Mouse (Mus musculus) G1E (cell line): ENCODE measurements around the gene Tmem171. TPM values are rescaled to one million over a fixed set of nuclear protein-coding genes. Genes with fewer than 3 reads are reported as not detected.

Source experiments
- ATAC-seq: 2 replicates; pipeline ENCODE4 v1.8.0; 2016; ENCODE audit warnings: mild to moderate bottlenecking; ENCODE audit not compliant: insufficient number of reproducible peaks, poor library complexity, low FRiP score, severe bottlenecking; ENCODE audit errors: extremely low read depth
- DNase-seq: peaks from one replicate; pipeline ENCODE4 v3.0.0; 2012; ENCODE audit warnings: low spot score
- H3K27me3 ChIP-seq: 2 replicates; pipeline ENCODE4 v1.6.1; 2012; ENCODE audit warnings: mild to moderate bottlenecking, low read length, inconsistent platforms; ENCODE audit not compliant: insufficient read depth
- H3K36me3 ChIP-seq: replicated peaks from 2 replicates; pipeline ENCODE3; 2012; ENCODE audit warnings: mild to moderate bottlenecking, inconsistent platforms
- H3K4me1 ChIP-seq: 2 replicates; pipeline ENCODE4 v1.6.1; 2012; ENCODE audit warnings: low read depth, low read length, inconsistent platforms, mixed read lengths; ENCODE audit not compliant: insufficient read depth
- H3K4me3 ChIP-seq: 2 replicates; pipeline ENCODE4 v1.5.1; 2012; ENCODE audit warnings: low read depth, mild to moderate bottlenecking, inconsistent platforms, low read length, moderate library complexity, mixed read lengths
- H3K9me3 ChIP-seq: replicated peaks from 2 replicates; pipeline ENCODE4 v1.6.1; 2012; ENCODE audit warnings: inconsistent platforms
- CTCF ChIP-seq: IDR thresholded peaks from 2 replicates; pipeline ENCODE4 v1.5.1; 2012; ENCODE audit warnings: low read depth, low read length, inconsistent platforms, mixed read lengths
- GATA1 ChIP-seq: IDR thresholded peaks from 2 replicates; pipeline ENCODE4 v1.6.1; 2012; ENCODE audit warnings: borderline replicate concordance, low read length, inconsistent platforms, mixed read lengths
- GATA2 ChIP-seq: IDR thresholded peaks from 2 replicates; pipeline ENCODE4 v1.6.1; 2012; ENCODE audit warnings: low read depth, low read length, inconsistent platforms, borderline replicate concordance
- POLR2AphosphoS5 ChIP-seq: IDR thresholded peaks from 2 replicates; pipeline ENCODE4 v1.6.1; 2012; ENCODE audit warnings: low read depth, low read length, inconsistent platforms; ENCODE audit not compliant: insufficient replicate concordance
- TAL1 ChIP-seq: conservative IDR thresholded peaks from 2 replicates; pipeline ENCODE4 v1.6.1; 2012; ENCODE audit warnings: low read depth, low read length, inconsistent platforms, mixed read lengths
- polyA plus RNA-seq: library from polyadenylated mRNA; stranded (reverse); fragments of >175 nt; gene quantifications from 2 replicates; pipeline ENCODE4 v1.2.3, GENCODE M21; 2012
- total RNA-seq, 2 experiments: library from RNA; stranded (forward) in 1 of 2; stranded (reverse) in 1 of 2; fragments of 200-1000 nt in 1 of 2; fragments of >200 nt in 1 of 2; fragmentation: Nextera tagmentation in 1 of 2; gene quantifications; 2 replicates each; pipeline ENCODE4 v1.2.3; 2014 to 2017

Gene Tmem171
- total and polyA plus RNA-seq, 3 experiments = 0.11 TPM; not detected in 2

DNA sequence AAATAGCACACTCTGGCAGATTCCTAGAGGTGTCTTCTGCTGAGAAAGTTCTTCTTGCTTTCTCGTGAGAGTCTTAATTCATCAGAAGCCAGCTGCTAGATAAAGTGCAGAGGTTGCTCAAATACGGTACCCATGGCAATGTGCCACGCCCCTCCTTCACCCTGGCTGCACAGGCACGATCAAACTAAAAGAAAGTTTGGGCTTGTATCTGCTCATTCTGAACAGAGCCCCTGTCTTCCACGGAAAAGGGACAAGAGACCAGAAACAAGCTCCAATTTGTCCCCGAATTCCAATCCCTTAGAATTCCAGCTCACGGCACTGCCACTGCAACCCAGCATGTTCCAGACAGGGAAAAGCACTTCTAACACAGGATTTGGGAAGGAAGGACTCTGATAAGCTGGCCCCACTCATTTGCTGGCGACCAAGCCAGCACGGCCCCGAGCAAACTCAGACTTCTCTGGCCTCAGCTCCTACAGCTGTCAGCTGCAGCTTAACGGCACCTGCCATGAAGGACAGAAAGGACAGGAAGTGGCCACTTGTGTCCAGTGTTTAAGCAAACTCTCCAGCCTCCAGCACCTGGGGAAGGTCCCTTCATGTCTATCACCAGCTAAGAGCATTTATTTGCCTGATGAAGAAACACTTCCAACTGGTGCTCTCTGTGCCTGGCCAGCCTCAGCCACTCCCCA lies 4.9 kb downstream of the Tmem171 start:
- Histone ChIP-seq H3K36me3 (no peaks in the 10 kb centered on the region), H3K9me3 (no peaks in the 10 kb centered on the region), H3K27me3 (peaks cover 7% of the 10 kb centered on the region; the same call in 1 of the 2 replicates), H3K4me3 (no peak overlapping the region), H3K4me1 (peaks cover 4% of the 10 kb centered on the region)
- DNase-seq (no peak), ATAC-seq (no peak)
- TF ChIP-seq GATA1 = no peak
- TF ChIP-seq GATA2 = no peak
- TF ChIP-seq POLR2AphosphoS5 = no peak
- TF ChIP-seq TAL1 = no peak
- TF ChIP-seq CTCF = no peak

- Histone ChIP-seq H3K36me3 (no peaks in the 10 kb centered on the region), H3K9me3 (no peaks in the 10 kb centered on the region), H3K4me1 (no peaks in the 10 kb centered on the region), H3K4me3 (no peak overlapping the region), H3K27me3 (peaks cover 12% of the 10 kb centered on the region; the same call in 1 of the 2 replicates)
- no peak for ATAC-seq
- TF ChIP-seq GATA1 (no peak), POLR2AphosphoS5 (no peak)
- DNase-seq = no peak
Measured at GRCm38 (mm10) chr13:98687931-98688330, 6.7 kb downstream of the Tmem171 start.

GRCm38 (mm10) chr13:98684144-98684900 lies 10.3 kb downstream of the Tmem171 start:
- ATAC-seq = no peak
- TF ChIP-seq POLR2AphosphoS5 (no peak), GATA1 (no peak), TAL1 (no peak), GATA2 (no peak), CTCF (no peak)
- no peak overlapping the region for H3K4me3 ChIP-seq

GRCm38 (mm10) chr13:98683412-98683811 lies 11.2 kb downstream of the Tmem171 start:
- TF ChIP-seq GATA1 (no peak), POLR2AphosphoS5 (no peak), CTCF (no peak), GATA2 (no peak), TAL1 (no peak)
- no peaks in the 10 kb centered on the region for H3K4me1 ChIP-seq
- DNase-seq = no peak
- H3K36me3 ChIP-seq = no peaks in the 10 kb centered on the region
- no peaks in the 10 kb centered on the region for H3K9me3 ChIP-seq
- H3K4me3 ChIP-seq = no peak overlapping the region
- ATAC-seq = no peak
- peaks cover 25% of the 10 kb centered on the region for H3K27me3 ChIP-seq

More at GRCm38 (mm10) chr13:98684144-98684900, 10.3 kb downstream of the Tmem171 start:
- peaks cover 23% of the 10 kb centered on the region for H3K27me3 ChIP-seq
- DNase-seq = no peak
- no peaks in the 10 kb centered on the region for H3K36me3 ChIP-seq
- H3K9me3 ChIP-seq = no peaks in the 10 kb centered on the region
- no peaks in the 10 kb centered on the region for H3K4me1 ChIP-seq

DNA sequence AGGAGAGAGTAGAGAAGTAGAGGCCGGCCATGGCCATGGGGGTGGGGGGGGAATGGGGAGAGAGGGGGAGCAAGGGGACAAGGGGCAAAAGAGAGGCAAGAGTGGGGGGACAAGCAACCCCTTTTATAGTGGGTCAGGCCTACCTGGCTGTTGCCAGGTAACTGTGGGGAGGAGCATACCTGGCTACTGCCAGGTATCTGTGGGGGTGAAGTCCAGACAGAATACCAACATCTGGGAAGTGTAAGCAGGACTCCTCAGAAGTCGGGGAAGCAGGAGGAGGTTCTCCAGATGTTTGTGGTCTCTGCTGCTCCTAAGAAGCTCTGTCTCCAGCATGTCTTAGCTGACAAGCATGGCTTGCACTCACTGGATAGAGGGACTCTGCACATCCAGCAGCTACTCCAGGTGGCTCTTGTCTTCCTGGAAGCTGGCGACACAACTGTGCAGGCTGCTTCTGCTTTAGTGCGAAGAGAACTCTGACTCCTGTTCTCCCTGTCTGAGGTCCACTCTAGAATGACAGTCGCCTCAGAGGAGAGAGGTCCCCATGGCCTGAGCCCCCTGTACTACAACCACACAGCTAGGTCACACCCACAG lies 14.1 kb downstream of the Tmem171 start:
- DNase-seq (no peak), ATAC-seq (no peak)
- H3K4me1 ChIP-seq = no peaks in the 10 kb centered on the region
- no peaks in the 10 kb centered on the region for H3K9me3 ChIP-seq
- H3K4me3 ChIP-seq = no peak overlapping the region
- no peaks in the 10 kb centered on the region for H3K36me3 ChIP-seq
- H3K27me3 ChIP-seq = peaks cover 25% of the 10 kb centered on the region
- no peak for TF ChIP-seq GATA1
- no peak for TF ChIP-seq CTCF

- no peak for TF ChIP-seq GATA2
- DNase-seq (no peak), ATAC-seq (no peak)
- Histone ChIP-seq H3K4me3 (no peak overlapping the region), H3K36me3 (no peaks in the 10 kb centered on the region), H3K27me3 (peaks cover 28% of the 10 kb centered on the region), H3K4me1 (no peaks in the 10 kb centered on the region), H3K9me3 (no peaks in the 10 kb centered on the region)
Measured at GRCm38 (mm10) chr13:98679631-98680041, 15.0 kb downstream of the Tmem171 start.
